Mouse (Mus musculus) heart, adult 2 months (tissue): ENCODE data around the gene Angptl6. TPM values are rescaled to one million over a fixed set of nuclear protein-coding genes. Genes with fewer than 3 reads are reported as not detected.
A peak's percentile ranks its signal among the peaks of the same experiment; 100 is the strongest.

ENCODE experiments used
- DNase-seq, 2 experiments: peaks; one replicate each; pipeline ENCODE4 v3.0.0; 2021
- H3K27ac ChIP-seq: fragments of 200-600 bp; 2 replicates; pipeline ENCODE4 v1.8.1; 2022
- H3K27me3 ChIP-seq: fragments of 200-500 bp; 2 replicates; pipeline ENCODE4 v1.6.1; 2012; ENCODE audit warnings: mild to moderate bottlenecking, low read length, inconsistent platforms, mixed read lengths; ENCODE audit not compliant: control insufficient read depth, insufficient read depth
- H3K36me3 ChIP-seq: fragments of 200-500 bp; 2 replicates; pipeline ENCODE4 v1.6.1; 2012; ENCODE audit warnings: low read length, inconsistent platforms; ENCODE audit not compliant: control insufficient read depth, insufficient read depth
- H3K4me1 ChIP-seq: fragments of 200-500 bp; 2 replicates; pipeline ENCODE4 v1.6.1; 2011; ENCODE audit warnings: low read length; ENCODE audit not compliant: control insufficient read depth, insufficient read depth
- H3K4me3 ChIP-seq: fragments of 200-600 bp; 2 replicates; pipeline ENCODE4 v1.8.1; 2022
- H3K79me2 ChIP-seq: fragments of 200-500 bp; replicated peaks from 2 replicates; pipeline ENCODE4 v1.6.1; 2012; ENCODE audit warnings: mild to moderate bottlenecking, inconsistent platforms, low read length, moderate library complexity, mixed read lengths; ENCODE audit not compliant: control insufficient read depth, insufficient read depth
- H3K9ac ChIP-seq: fragments of 200-500 bp; 2 replicates; pipeline ENCODE4 v1.6.1; 2012; ENCODE audit warnings: low read depth, mild to moderate bottlenecking, control low read depth, inconsistent platforms, low read length, mixed read lengths
- CTCF ChIP-seq: fragments of 200-600 bp; IDR thresholded peaks from 2 replicates; pipeline ENCODE4 v1.8.1; 2022; ENCODE audit warnings: antibody characterized with exemption, mild to moderate bottlenecking, moderate library complexity
- EP300 ChIP-seq: fragments of 200-500 bp; IDR thresholded peaks from 2 replicates; pipeline ENCODE4 v1.6.1; 2011; ENCODE audit warnings: low read depth, low read length, control low read depth; ENCODE audit not compliant: insufficient read depth
- POLR2A ChIP-seq: fragments of 200-500 bp; IDR thresholded peaks from 2 replicates; pipeline ENCODE4 v1.6.1; 2011; ENCODE audit warnings: mild to moderate bottlenecking, low read depth, low read length, control low read depth; ENCODE audit not compliant: insufficient read depth
- WGBS: fragments of 180-500 bp; shearing (Covaris S2); methylation state at CpG from one replicate; pipeline ENCODE4 v1.1.7; 2018; 5-methylcytosine and 5-hydroxymethylcytosine counted together
- intact Hi-C: fragments of 180-260 bp; cut with DNase I; formaldehyde crosslinking; loops from one replicate; pipeline ENCODE4 v1.15.1; 2025
- polyA plus RNA-seq: library from polyadenylated mRNA; depleted of rRNA; stranded (reverse); fragments of >200 nt; gene quantifications from 2 replicates; pipeline ENCODE4 v1.2.3, GENCODE M21; 2012
- total RNA-seq, 2 experiments: library from RNA; stranded (reverse); gene quantifications; 2 replicates each; pipeline ENCODE4 v1.2.3; 2021

Gene Angptl6
- total and polyA plus RNA-seq, 3 experiments: 3.9 to 4.0 (median 4.0) TPM

GRCm38 (mm10) chr9:20893069-20893468 is 13.5 kb upstream of the Angptl6 start:
- intact Hi-C loops: loop anchor here (10.0 kb wide), 1 partner anchor 392 kb away; the partner anchor contains the start of gene Kri1
- WGBS: 68% methylated on average over 5 of the region's 5 CpGs
- no peak for DNase-seq
- Histone ChIP-seq H3K36me3 (no peaks in the 10 kb centered on the region), H3K4me3 (no peak overlapping the region), H3K79me2 (peaks cover under 1% of the 10 kb centered on the region; the same call in 1 of the 2 replicates), H3K4me1 (peaks cover 6% of the 10 kb centered on the region; the same call in 1 of the 2 replicates), H3K27me3 (no peaks in the 10 kb centered on the region), H3K27ac (no peak overlapping the region), H3K9ac (no peak overlapping the region)
- TF ChIP-seq EP300 (no peak), CTCF (no peak)

- H3K4me3 ChIP-seq: no peak overlapping the region
- no peak overlapping the region for H3K27ac ChIP-seq
- no peaks in the 10 kb centered on the region for H3K27me3 ChIP-seq
- no peak overlapping the region for H3K9ac ChIP-seq
- H3K36me3 ChIP-seq: no peaks in the 10 kb centered on the region
- intact Hi-C loops: loop anchor here (10.0 kb wide), 1 partner anchor 393 kb away; the partner anchor contains the start of gene Kri1
- no peaks in the 10 kb centered on the region for H3K79me2 ChIP-seq
- H3K4me1 ChIP-seq: peaks cover under 1% of the 10 kb centered on the region; the same call in 1 of the 2 replicates
- TF ChIP-seq EP300 (no peak), CTCF (no peak), POLR2A (no peak)
- no peak for DNase-seq
- WGBS: 67% methylated on average over 5 of the region's 5 CpGs
These were observed 12.7 kb upstream of the Angptl6 start for GRCm38 (mm10) chr9:20892104-20892653.

- H3K27me3 ChIP-seq: no peaks in the 10 kb centered on the region
- H3K9ac ChIP-seq: no peak overlapping the region
- H3K4me1 ChIP-seq: no peaks in the 10 kb centered on the region
- TF ChIP-seq EP300 (no peak), POLR2A (0 out of 2 replicates have a peak, but pooled peaks have one; percentile 2)
- WGBS: 75% methylated on average over 26 of the region's 26 CpGs
- no peak overlapping the region for H3K27ac ChIP-seq
- no peak for DNase-seq
- no peaks in the 10 kb centered on the region for H3K36me3 ChIP-seq
- intact Hi-C loops: loop anchor here (10.0 kb wide), 1 partner anchor 393 kb away; the partner anchor contains the start of gene Kri1
- H3K4me3 ChIP-seq: no peak overlapping the region
- H3K79me2 ChIP-seq: no peaks in the 10 kb centered on the region
These were observed 12.0 kb upstream of the Angptl6 start for GRCm38 (mm10) chr9:20891339-20892103.

DNA sequence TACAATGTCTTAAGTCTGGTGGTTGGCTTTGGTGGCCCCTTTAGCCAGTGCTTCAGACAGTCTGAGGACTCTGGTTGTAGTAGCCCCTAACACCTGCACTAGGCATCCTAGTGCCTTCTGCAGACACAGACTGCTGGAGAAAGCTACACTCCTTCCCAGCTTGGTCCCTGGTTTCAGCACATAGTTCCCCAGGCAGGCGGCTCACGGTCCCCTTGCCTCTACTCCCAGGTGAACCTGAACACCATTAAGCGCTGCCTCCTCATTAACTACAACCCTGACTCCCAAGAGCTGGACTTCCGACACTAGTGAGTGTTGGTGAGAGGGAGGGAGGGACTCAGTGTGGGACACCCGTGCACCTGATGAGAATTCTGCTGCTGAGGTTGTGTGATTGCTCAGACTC is 10.9 kb upstream of the Angptl6 start:
- Histone ChIP-seq H3K4me1 (no peaks in the 10 kb centered on the region), H3K4me3 (no peak overlapping the region), H3K27ac (no peak overlapping the region), H3K36me3 (no peaks in the 10 kb centered on the region), H3K27me3 (no peaks in the 10 kb centered on the region), H3K9ac (no peak overlapping the region), H3K79me2 (no peaks in the 10 kb centered on the region)
- TF ChIP-seq POLR2A (no peak), EP300 (no peak), CTCF (no peak)
- intact Hi-C loops: loop anchor here (10.0 kb wide), 1 partner anchor 394 kb away; the partner anchor contains the start of gene Kri1
- WGBS: 88% methylated on average over 5 of the region's 5 CpGs
- no peak for DNase-seq

- DNase-seq: no peak
- no peak for TF ChIP-seq POLR2A
- no peak for TF ChIP-seq EP300
- TF ChIP-seq CTCF: no peak
- no peaks in the 10 kb centered on the region for H3K27me3 ChIP-seq
- 73% methylated on average over 29 of the region's 29 CpGs for WGBS
- H3K36me3 ChIP-seq: no peaks in the 10 kb centered on the region
- H3K27ac ChIP-seq: no peak overlapping the region
- intact Hi-C loops: loop anchor here (10.0 kb wide), 1 partner anchor 395 kb away; the partner anchor contains the start of gene Kri1
- no peak overlapping the region for H3K9ac ChIP-seq
- no peaks in the 10 kb centered on the region for H3K4me1 ChIP-seq
- no peak overlapping the region for H3K4me3 ChIP-seq
- no peaks in the 10 kb centered on the region for H3K79me2 ChIP-seq
These were observed 9.9 kb upstream of the Angptl6 start for GRCm38 (mm10) chr9:20889185-20890141.
